Mouse (Mus musculus): Measurements from ENCODE around the gene Bace1. TPM values are rescaled to one million over a fixed set of nuclear protein-coding genes. Genes with fewer than 3 reads are reported as not detected.

Gene Bace1
- total RNA-seq (2015; ENCODE audit: low replicate concordance) (3.8 and 4.3 TPM in 2 replicates), total RNA-seq (2017; ENCODE audit: low replicate concordance) (1.5 and 2.2 TPM in 2 replicates)

GRCm38 (mm10) chr9:45838434-45839138 lies at the start of gene Bace1:
TSS of gene Bace1 (plus strand) at chr9:45838580.
- no peak for ATAC-seq (replicated peaks; ENCODE audit: low FRiP score, poor library complexity, severe bottlenecking)

- no peak for ATAC-seq (replicated peaks; ENCODE audit: low FRiP score, poor library complexity, severe bottlenecking)
Observed at GRCm38 (mm10) chr9:45791456-45792142, 46.8 kb upstream of the Bace1 start.

GRCm38 (mm10) chr9:45792235-45792634 lies 46.1 kb upstream of the Bace1 start:
- no peak for ATAC-seq (replicated peaks; ENCODE audit: low FRiP score, poor library complexity, severe bottlenecking)

GRCm38 (mm10) chr9:45793697-45794096 lies 44.7 kb upstream of the Bace1 start:
- no peak for ATAC-seq (replicated peaks; ENCODE audit: low FRiP score, poor library complexity, severe bottlenecking)

GRCm38 (mm10) chr9:45795722-45796121 lies 42.7 kb upstream of the Bace1 start:
- no peak for ATAC-seq (replicated peaks; ENCODE audit: low FRiP score, poor library complexity, severe bottlenecking)

- no peak for ATAC-seq (replicated peaks; ENCODE audit: low FRiP score, poor library complexity, severe bottlenecking)
Observed at GRCm38 (mm10) chr9:45797271-45797670, 41.1 kb upstream of the Bace1 start.

GRCm38 (mm10) chr9:45798467-45799164 lies 39.8 kb upstream of the Bace1 start:
- peak; percentile 53; the same call in 1 of the 2 replicates for ATAC-seq (replicated peaks; ENCODE audit: low FRiP score, poor library complexity, severe bottlenecking)

GRCm38 (mm10) chr9:45799402-45799801 lies 39.0 kb upstream of the Bace1 start:
- no peak for ATAC-seq (replicated peaks; ENCODE audit: low FRiP score, poor library complexity, severe bottlenecking)

- ATAC-seq (replicated peaks; ENCODE audit: low FRiP score, poor library complexity, severe bottlenecking): peak; percentile 84
Observed at GRCm38 (mm10) chr9:45803070-45803774, 35.2 kb upstream of the Bace1 start.

- ATAC-seq (replicated peaks; ENCODE audit: low FRiP score, poor library complexity, severe bottlenecking): no peak
Observed at GRCm38 (mm10) chr9:45806847-45807246, 31.5 kb upstream of the Bace1 start.

GRCm38 (mm10) chr9:45807337-45807736 lies 31.0 kb upstream of the Bace1 start:
- no peak for ATAC-seq (replicated peaks; ENCODE audit: low FRiP score, poor library complexity, severe bottlenecking)

- no peak for ATAC-seq (replicated peaks; ENCODE audit: low FRiP score, poor library complexity, severe bottlenecking)
Observed at GRCm38 (mm10) chr9:45807761-45808160, 30.6 kb upstream of the Bace1 start.

GRCm38 (mm10) chr9:45811946-45812345 lies 26.4 kb upstream of the Bace1 start:
- no peak for ATAC-seq (replicated peaks; ENCODE audit: low FRiP score, poor library complexity, severe bottlenecking)

GRCm38 (mm10) chr9:45815113-45815512 lies 23.3 kb upstream of the Bace1 start:
- ATAC-seq (replicated peaks; ENCODE audit: low FRiP score, poor library complexity, severe bottlenecking): no peak

GRCm38 (mm10) chr9:45815525-45815924 lies 22.9 kb upstream of the Bace1 start:
- no peak for ATAC-seq (replicated peaks; ENCODE audit: low FRiP score, poor library complexity, severe bottlenecking)

- ATAC-seq (replicated peaks; ENCODE audit: low FRiP score, poor library complexity, severe bottlenecking): no peak
Observed at GRCm38 (mm10) chr9:45818406-45819011, 19.9 kb upstream of the Bace1 start.

GRCm38 (mm10) chr9:45827663-45828290 lies 10.6 kb upstream of the Bace1 start:
- 0 out of 2 replicates have a peak, but pooled peaks have one; percentile 10 for ATAC-seq (replicated peaks; ENCODE audit: low FRiP score, poor library complexity, severe bottlenecking)

GRCm38 (mm10) chr9:45828291-45828963 lies 10.0 kb upstream of the Bace1 start, which contains the start of gene Cep164:
TSS of gene Cep164 (minus strand) at chr9:45828691.
- peak; percentile 99 for ATAC-seq (replicated peaks; ENCODE audit: low FRiP score, poor library complexity, severe bottlenecking)

All from erythroid progenitor cell, adult 5-6 weeks (primary cell).